Mouse (Mus musculus) R1 (cell line): ENCODE results near the gene 2310039H08Rik.
A peak's percentile ranks its signal among the peaks of the same experiment; 100 is the strongest.
"Not testable (repeated sequence)": the region's sequence is repeated elsewhere in the genome, so short reads cannot be mapped to it uniquely, and the experiment has no call there.

Source experiments
- DNase-seq: peaks from one replicate; pipeline ENCODE4 v3.0.0-alpha.2; 2018; ENCODE audit warnings: low read depth, low spot score

2310039H08Rik gene

GRCm38 (mm10) chr17:46758753-46759152 is 13.7 kb upstream of the 2310039H08Rik start:
- DNase-seq: no peak

GRCm38 (mm10) chr17:46763544-46763943 is 8.9 kb upstream of the 2310039H08Rik start, which contains the start of gene Ptcra:
Gene Ptcra (minus strand): TSS chr17:46763712.
- DNase-seq: no peak

- not testable (repeated sequence) for DNase-seq
Observed at GRCm38 (mm10) chr17:46764916-46765315, 7.5 kb upstream of the 2310039H08Rik start.

GRCm38 (mm10) chr17:46767868-46768267 is 4.6 kb upstream of the 2310039H08Rik start:
- DNase-seq: no peak

- no peak for DNase-seq
Observed at GRCm38 (mm10) chr17:46770546-46770945, 1.9 kb upstream of the 2310039H08Rik start.

GRCm38 (mm10) chr17:46771025-46771424 is 1.4 kb upstream of the 2310039H08Rik start:
- no peak for DNase-seq

GRCm38 (mm10) chr17:46771616-46772015 is 819 bp upstream of the 2310039H08Rik start:
- DNase-seq: peak; percentile 47

GRCm38 (mm10) chr17:46772038-46772403 is 414 bp upstream of the 2310039H08Rik start:
- no peak for DNase-seq

GRCm38 (mm10) chr17:46773278-46774130 is 1.1 kb downstream of the 2310039H08Rik start:
- DNase-seq: peak; percentile 61

GRCm38 (mm10) chr17:46774131-46774472 is 1.7 kb downstream of the 2310039H08Rik start:
- DNase-seq: no peak

- DNase-seq: no peak
Observed at GRCm38 (mm10) chr17:46775070-46775469, 2.6 kb downstream of the 2310039H08Rik start.

GRCm38 (mm10) chr17:46776087-46776486 is 3.7 kb downstream of the 2310039H08Rik start:
- no peak for DNase-seq

GRCm38 (mm10) chr17:46781876-46782275 is 9.4 kb downstream of the 2310039H08Rik start:
- DNase-seq: no peak

GRCm38 (mm10) chr17:46782341-46783221 is 10.1 kb downstream of the 2310039H08Rik start, which contains the start of gene Rpl7l1:
Gene Rpl7l1 (minus strand): TSS chr17:46782672.
- peak; percentile 97 for DNase-seq

GRCm38 (mm10) chr17:46783222-46783565 is 10.8 kb downstream of the 2310039H08Rik start:
- DNase-seq: no peak

GRCm38 (mm10) chr17:46786952-46787351 is 14.5 kb downstream of the 2310039H08Rik start:
- DNase-seq: no peak

- peak; percentile 69 for DNase-seq
Observed at GRCm38 (mm10) chr17:46787974-46788373, 15.5 kb downstream of the 2310039H08Rik start.

GRCm38 (mm10) chr17:46792963-46793362 is 20.5 kb downstream of the 2310039H08Rik start:
- DNase-seq: peak; percentile 93

- no peak for DNase-seq
Observed at GRCm38 (mm10) chr17:46796743-46797142, 24.3 kb downstream of the 2310039H08Rik start.

- DNase-seq: peak; percentile 51
Observed at GRCm38 (mm10) chr17:46797386-46797785, 25.0 kb downstream of the 2310039H08Rik start.

- DNase-seq: peak; percentile 94
Observed at GRCm38 (mm10) chr17:46799680-46800079, 27.2 kb downstream of the 2310039H08Rik start.

- DNase-seq: peak; percentile 65
Observed at GRCm38 (mm10) chr17:46801761-46802160, 29.3 kb downstream of the 2310039H08Rik start.
